Mouse (Mus musculus) kidney, postnatal 4 days (tissue): ENCODE measurements around the gene Gemin5.

Experiments
- DNase-seq, 2 experiments: peaks; one replicate each; pipeline ENCODE4 v3.0.0; 2021; ENCODE audit warnings: mixed read lengths in 2 of 2

Gemin5 gene

DNA sequence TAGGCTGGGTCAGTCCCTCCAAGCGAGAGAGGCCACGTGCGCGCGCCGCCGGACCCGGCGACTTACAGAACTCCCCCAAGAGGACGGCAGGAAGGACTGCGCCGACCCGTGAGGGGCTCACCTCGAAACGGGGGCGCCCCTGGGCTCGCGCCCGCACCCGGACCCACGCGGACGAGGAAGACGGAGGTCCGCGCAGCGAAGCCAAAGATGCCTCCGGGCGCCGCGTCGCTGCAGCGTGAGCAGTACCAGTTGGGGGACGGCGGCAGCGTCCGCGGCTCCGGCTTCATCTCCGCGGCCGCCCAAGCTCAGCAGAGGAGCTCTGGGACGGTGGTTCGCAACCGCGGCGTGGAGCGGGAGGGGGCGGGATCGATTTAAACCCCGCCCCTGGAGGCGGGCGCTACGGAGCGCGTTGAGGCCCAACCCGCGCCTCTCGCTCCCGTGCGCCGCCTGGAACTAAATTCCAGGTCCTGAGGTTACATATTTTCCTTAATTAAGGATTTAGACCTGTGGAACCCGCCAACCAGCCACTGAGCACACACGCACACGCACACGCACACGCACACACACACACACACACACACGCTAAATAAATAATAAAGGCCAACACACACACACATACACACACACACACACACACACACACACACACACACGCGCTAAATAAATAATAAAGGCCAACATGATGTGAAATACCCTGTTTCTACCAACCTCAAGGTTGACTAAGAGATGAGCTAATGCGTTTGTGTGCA, at the start of gene Gemin5:
Gene Gemin5, minus strand, starts transcription at position 373 of the 749 bp plus-strand sequence.
- DNase-seq: peak; percentile 89 to 93

DNA sequence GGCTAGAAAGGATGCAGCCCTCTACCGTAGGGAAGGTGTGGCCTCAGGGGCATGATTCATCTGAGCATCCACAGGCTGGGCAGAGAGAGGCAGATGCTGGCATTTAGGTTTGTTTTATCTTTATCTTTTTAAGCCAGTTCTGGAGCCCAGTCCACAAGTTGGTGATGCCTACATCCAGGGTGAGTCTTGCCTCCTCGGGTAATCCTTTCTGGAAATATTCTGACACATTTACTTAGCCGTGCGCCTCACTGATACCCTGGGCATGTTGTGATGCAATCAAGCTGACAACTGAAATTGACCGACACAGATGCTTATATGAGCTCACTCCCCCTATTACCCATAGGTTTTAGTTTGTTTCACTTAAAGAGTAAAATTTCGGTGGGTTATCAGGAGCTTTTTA, 48.5 kb upstream of the Gemin5 start:
- no peak for DNase-seq

DNA sequence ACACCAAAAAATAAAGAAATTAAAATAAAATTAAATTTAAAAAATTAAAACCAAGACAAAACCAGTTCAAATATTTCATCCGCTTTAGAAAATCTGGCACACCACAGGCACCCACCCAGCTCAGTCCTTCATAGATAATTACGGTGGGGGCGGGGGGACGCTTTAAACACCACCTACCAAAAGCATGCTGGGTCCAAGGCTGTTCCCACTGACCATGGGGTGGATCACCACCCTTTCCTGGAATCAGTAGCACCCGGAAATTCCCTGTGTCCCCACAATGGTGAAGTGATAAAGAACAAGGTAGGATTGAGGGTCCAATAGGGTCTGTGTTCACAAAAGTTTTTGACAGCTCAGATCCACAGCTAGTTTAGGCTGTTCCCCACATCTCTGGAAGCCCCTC, 47.5 kb upstream of the Gemin5 start:
- DNase-seq: no peak

DNA sequence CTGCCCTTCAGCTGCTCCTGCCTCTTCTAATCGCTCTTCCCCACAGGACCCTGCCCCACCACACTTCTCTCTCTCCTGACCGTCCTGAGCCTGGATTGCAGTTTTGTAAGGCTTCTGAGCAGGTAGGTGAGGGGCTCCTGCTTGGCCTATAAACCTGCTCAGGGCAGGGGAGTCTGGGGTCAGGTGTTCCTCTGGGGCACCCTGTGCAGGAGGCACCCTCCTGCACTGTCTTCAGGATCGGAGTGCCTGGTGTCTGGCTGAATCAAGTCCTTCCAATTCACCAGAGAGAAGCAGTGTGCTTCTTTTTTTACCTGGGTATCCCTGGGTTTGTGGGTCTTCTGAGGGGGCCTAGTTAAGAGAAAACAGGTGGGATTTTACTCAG, 46.7 kb upstream of the Gemin5 start:
- DNase-seq: peak in 1 of 2 experiments; percentile 24

DNA sequence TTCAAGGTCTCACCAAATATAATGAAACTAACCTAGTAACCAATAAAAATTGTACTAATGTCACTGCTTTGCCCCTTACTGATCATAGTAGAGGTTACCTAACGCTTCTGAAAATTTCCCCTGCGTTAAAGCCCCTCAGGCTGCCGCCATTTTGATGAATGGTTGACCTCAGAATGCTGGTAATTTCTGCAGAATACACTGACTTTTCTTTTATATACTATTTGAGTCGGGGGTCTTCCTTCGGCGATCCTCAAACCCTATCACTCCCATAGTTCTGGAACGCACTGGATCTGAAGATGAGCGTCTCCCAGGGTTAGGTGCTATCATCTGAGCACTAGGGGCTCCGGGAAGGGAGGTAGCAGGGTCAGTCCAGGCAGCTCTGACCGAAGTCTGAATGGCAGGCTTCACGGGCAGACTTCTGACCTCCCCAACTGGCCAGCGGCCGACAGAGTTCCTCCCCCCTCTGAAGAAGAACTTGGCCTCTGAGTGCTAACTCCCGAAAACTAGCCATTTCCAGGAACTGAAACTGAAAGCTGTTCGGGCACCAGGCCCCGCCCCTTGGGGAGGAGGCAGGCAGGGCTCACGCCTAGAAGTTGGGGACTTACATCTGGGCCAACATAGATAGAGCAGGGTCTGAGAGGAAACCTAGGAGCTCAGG, 46.2 kb upstream of the Gemin5 start:
- DNase-seq: peak; percentile 86 to 91

DNA sequence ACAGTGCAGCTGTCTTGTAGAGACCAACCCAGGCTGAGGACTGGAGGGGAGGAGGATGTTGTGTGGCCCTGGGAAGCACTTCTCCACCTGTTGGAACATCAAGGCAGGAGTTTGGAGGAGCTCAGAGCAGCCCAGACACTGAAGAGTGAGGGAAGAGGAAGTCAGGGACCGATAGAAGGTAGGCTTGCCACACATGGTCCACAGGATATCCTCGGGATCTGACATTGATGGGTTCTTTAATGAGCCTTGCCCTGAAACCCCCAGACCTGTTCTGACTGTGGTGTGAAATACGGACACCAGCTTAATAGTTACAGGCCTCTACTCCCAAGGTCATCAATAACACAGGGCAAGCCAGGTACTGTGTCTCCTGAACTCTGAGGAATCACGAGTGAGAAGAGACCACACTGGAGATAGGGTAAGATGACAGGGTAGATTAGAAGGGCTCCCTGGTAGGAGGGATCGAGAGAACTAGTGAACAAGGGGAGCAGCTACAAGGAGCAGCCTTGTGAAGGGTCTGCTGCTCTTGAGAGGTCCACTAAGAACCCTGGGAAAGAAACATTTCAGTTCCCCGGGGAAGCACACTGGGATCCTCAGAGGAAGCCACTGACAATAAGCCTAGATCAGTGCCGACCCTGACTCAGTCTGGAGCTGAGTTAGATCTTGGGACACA, 45.5 kb upstream of the Gemin5 start:
- DNase-seq: no peak

DNA sequence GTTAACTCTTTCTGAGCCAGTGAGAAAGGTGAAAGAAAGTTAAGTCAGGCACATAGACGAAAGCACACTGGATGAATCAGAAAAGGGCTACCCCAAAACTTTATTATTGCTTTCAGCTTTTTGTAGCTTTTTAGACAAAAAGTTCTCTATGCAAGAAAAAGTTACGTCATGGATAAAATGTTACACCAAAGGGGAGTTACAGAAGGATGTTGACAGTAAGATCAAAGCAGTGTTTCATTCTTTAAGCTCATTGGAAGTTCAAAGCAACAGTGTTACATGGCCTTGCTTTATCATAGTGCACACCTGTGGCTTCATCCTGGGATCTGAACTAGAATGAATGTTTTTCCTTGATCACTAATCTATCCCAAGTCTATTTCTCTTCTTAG, 43.3 kb upstream of the Gemin5 start:
- no peak for DNase-seq

DNA sequence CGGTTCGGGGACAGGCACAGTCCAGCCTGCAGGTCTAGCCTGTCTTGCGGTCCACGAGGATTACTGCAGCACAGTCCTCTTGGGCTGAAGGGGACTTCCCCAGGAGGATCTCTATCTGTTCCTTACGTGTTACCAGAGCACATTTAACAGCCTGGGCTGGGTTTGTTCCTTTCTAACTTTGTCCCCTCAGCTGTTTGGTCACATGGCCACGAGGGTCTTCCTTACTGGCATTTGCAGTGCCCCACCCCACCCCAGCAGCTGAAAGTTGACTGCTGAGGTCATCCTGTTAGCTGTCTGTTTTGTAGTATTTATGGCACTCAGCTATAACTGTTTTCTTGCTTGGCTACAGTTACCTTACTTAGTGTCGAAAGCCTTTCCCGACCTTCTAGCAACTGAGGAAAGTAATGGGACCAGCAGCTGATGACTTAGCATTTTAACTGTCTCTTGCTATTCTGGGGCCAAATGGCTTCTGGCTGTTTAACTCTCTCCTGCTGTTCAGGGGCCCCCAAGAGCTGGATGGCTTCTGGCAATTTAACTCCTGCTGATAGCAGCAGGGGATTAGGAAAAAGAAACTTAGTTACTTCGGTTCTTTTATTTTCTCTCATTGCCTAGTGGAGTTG, 42.8 kb upstream of the Gemin5 start:
- no peak for DNase-seq

DNA sequence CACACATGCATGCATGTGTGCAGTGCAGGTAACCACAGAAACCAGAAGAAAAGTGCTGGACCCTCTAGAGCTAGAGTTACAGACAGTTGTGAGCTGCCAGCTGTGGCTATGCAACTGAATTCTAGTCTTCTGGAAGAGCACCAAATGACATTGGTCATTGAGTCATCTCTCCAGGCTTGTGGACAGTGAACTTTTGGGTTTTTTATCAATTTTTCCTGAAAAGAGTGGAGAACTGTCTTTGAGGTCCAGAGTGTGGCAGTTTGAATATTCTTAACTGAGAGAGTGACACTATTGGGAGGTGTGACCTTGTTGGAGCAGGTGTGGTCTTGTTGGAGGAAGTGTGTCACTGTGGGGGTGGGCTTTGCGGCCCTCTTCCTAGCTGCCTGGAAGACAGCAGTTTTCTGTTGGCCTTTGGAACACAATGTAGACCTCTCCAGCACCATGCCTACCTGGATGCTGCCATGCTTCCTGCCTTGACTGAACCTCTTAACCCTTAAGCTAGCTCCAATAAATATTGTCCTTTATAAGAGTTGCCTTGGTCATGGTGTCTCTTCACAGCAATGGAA, 42.1 kb upstream of the Gemin5 start:
- DNase-seq: no peak

DNA sequence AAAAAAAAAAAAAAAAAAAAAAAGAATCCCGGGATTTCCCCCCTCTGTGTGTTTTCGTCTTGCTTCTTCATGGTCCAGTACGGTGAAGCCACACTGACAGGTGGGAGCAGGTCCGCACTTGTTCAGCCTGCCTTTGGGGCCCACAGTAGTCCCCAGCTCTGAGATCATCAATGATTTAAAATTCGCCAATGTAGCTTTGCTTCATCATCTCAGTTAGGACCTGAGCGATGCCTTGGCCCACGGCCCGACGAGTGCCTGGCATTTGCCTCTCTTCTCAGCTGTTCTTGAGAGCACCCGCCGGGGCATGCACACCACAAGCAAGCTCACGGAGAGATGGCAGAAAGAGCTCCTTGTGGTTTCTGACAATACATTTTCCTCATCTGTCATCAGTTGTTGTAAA, 32.7 kb upstream of the Gemin5 start:
- no peak for DNase-seq

DNA sequence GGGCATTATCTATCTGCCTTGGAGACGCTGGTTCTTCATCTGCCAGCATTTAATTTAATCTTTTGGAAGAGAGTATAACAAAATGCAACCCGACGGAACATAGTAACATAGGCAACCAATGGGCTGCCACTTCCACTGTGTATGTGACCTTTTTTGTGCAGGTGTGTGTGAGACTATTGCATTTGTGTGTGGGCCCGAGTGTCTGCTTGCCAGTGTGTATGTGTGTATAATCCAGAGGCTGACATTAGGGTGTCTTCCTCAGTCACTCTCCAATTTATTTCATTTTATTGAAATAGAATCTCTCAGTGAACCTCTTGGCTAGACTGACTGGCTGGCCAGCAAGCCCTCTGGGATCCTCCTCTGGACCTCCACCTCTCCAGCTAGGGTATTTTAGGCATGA, 31.9 kb upstream of the Gemin5 start:
- DNase-seq: no peak

DNA sequence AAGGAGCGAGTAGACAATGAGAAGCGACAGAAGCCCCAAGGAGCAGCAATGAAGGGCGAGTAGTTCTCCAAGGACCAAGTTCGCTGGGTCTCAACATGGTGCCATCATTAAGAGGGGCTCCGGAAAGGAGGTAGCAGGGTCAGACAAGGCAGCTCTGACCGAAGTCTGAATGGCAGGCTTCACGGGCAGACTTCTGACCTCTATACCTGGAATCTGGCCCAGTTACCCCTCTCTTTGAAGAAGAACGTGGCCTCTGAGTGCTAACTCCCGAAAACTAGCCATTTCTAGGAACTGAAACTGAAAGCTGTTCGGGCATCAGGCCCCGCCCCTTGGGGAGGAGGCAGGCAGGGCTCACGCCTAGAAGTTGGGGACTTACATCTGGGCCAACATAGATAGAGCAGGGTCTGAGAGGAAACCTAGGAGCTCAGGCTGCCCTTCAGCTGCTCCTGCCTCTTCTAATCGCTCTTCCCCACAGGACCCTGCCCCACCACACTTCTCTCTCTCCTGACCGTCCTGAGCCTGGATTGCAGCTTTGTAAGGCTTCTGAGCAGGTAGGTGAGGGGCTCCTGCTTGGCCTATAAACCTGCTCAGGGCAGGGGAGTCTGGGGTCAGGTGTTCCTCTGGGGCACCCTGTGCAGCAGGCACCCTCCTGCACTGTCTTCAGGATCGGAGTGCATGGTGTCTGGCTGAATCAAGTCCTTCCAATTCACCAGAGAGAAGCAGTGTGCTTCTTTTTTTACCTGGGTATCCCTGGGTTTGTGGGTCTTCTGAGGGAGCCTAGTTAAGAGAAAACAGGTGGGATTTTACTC, 31.1 kb upstream of the Gemin5 start, which contains the start of the genes Igtp and Irgm2:
Gene Igtp, plus strand, starts transcription at position 328 of the 809 bp plus-strand sequence.
Gene Irgm2, plus strand, starts transcription at position 390 of the 809 bp plus-strand sequence.
- peak; percentile 83 to 89 for DNase-seq

DNA sequence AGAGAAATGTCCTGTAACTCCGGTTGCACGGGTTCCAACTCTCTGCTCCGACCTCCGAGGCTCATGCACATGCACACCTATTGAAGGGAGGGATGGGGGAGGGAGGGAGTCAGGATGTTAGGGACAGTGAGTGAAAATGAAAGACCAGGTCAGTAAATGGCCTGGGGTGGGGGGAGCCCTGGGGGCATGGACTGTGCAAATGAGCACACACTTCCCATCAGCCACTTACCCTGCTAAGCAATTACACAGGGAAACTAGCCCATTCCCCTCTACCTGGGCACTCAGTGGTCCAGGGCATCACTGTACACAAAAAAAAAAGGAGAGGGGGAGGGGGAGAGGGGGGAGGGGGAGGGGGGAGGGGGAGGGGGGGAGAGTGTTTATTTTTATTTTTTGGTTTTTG, 30.3 kb upstream of the Gemin5 start:
- no peak for DNase-seq

DNA sequence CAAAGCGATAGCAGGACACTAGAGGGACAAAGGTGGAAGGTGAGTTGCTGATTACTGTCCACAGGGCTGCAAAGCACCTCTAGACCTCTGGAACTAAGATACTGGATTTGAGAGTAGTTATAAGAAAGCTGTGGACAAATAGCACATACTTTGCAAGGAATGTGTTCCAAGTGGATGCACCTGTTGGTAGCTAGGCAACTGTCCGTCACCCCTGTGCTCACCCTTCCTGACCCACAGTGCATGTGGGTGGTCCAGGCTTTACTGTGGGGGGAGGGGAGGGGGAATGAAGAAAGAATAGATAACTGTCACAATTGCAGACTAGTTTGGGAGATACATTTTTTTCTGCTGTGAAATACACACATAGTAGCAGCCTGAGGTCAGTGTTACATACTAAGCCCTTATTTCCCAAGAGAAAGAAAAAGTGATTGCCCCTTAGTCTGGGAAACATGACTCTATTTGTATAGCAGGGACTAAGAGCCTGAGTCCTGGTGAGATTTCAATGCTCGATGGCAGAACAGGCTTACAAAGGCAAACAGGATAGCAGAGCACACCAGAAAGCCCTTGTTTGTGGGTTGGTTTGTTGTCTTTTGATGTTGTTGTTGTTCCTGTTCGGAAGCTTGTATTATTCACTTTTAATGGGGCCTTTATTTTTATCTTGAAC, 25.7 kb upstream of the Gemin5 start:
- peak; percentile 31 to 46 for DNase-seq

DNA sequence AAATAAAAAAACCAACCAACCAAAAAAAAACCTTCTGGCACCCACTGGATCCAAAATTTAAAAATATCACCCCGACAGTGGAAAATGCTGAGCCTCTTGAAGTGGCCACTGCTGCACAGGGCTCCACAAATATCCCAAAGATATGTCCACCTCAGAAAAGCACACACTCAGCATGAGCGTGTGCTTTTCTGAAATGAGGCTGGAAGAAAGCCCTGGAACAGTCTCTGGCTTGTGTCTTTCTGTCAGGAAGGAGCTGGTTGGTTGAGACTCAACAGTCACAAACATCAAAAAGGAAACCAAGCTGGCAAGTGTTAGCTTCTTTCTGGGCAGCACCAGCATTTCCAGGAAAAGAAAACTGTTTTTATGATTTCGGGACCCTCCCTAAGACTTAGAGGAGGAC, 25.0 kb upstream of the Gemin5 start:
- DNase-seq: no peak

DNA sequence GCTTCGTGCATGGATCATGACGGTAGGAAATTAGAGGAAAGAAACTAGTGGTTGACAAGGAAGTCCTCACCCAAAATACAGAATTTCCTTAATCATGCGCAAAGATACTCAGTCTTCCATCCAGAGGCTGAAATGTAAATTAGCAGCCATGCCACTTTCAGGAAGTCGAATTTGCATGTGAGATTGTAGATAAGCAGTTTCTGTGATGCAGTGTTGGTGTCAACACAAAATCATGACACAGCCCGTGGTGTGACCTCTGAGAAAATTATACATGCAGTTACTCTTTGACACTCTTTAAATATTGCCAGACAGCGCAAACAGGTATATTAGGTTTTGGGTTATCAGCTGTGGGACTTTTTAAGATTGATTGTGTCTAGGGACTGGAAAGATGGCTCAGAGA, 21.3 kb upstream of the Gemin5 start:
- DNase-seq: no peak

DNA sequence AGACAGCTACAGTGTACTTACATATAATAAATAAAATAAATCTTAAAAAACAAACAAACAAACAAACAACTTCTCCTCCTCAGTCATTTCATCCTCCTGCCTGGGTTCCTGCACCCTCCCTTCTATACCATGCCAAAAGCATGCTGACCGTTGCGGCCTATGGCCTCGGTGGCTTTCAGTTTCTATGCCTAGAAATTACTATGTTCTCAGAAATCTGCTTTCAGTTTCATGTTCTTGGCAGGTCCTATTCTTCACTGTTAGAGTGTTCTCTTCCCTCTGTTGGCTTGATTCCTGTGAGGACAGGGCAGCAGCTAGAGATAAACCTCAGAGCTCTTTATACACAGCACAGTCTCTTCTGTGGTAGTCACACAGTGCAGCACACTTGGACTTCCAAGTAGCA, 15.2 kb upstream of the Gemin5 start:
- no peak for DNase-seq

DNA sequence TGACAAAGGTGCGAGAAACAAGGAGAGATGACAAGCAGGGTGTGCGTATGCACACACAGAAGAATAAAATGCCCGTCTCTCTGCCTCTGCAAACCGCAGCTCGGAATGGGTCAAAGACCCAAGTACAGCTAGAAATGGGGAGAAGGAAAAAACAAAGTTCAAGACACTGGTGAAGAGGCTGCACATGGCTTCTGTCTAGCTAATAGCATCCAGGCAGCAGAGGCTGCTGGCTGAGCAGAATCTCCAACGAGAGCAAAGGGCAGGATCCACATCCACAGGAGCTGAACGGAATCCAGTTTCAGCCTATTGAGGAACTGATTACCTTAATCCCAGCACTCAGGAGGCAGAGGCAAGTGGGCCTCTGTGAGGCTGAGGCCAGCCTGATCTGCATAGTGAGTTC, 12.4 kb upstream of the Gemin5 start:
- peak in 1 of 2 experiments; percentile 29 for DNase-seq

DNA sequence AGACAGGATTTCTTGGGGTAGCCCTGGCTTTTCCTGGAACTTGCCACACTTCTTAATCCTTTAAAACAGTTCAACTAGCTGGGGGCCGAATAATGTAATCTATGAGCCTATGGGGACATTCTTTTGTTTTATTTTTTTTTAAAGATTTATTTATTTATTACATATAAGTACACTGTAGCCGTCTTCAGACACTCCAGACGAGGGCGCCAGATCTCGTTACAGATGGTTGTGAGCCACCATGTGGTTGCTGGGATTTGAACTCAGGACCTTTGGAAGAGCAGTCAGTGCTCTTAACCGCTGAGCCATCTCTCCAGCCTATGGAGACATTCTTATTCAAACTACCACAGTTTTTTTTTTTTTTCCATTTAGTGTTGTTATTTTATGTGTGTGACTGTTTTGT, 11.6 kb upstream of the Gemin5 start:
- DNase-seq: peak; percentile 14 to 43

DNA sequence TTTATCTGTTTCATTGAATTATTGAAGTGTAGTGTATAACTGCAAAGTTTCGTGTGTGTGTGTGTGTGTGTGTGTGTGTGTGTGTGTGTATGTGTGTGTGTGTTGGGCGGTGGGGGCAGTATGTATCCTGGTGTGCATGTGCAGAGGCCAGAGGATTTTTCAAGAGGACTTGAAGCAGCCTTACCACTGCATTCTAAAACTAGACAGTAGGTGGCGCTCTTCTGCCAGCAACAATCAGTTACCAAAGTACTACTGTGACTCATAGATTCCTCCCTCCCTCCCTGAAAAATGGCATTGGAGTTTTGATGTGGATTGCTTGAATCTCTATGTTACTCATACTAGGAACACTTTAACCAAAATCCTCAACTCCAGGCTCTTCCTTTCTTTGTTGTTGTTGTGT, 11.2 kb upstream of the Gemin5 start:
- peak; percentile 64 to 77 for DNase-seq

DNA sequence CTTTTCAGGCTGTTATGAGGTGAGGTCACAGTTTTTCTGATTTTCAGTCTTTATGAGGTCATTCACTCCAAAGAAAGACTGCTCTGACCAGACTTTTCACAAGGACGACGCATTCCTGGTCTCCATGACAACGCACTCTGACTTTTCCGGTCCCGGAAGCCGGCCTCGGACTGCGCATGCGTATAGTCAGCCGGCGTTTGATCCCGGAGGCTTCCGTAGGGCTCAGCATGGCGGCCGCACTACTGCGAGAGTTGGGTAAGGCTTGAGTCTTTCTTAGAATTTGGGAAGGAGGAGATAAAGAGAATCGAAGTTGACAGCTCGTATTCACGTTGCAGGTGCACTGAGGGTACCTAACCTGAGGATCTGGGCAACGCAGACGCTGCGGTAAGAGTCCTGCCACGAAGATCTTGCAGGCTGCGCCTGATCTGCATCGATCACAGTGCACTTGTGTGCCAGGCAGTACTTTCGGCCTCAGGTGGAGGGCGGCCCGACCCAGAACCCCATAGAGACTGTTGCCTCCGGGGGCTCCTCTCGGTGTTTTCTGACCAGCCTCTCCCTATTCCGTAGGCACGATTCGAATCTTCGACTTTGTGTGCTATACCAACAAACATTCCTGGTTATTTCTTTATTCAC, 3.2 kb upstream of the Gemin5 start, which contains the start of gene Mrpl22:
Gene Mrpl22, plus strand, starts transcription at position 203 of the 633 bp plus-strand sequence.
- DNase-seq: peak; percentile 98 to 99
